Mouse (Mus musculus) central nervous system, embryonic 18 days (tissue): ENCODE results near the gene Impg2. TPM values are rescaled to one million over a fixed set of nuclear protein-coding genes. Genes with fewer than 3 reads are reported as not detected.

Source experiments
- polyA plus RNA-seq: library from polyadenylated mRNA; depleted of rRNA; stranded (reverse); fragments of >200 nt; gene quantifications from 2 replicates; pipeline ENCODE4 v1.2.3, GENCODE M21; 2012; rRNA removed

Impg2 gene
- polyA plus RNA-seq = 0.87 and 1.0 TPM in 2 replicates

GRCm38 (mm10) chr16:56204051-56204450 lies at the start of gene Impg2:
TSS of gene Impg2 (plus strand) at chr16:56204313.

Other genes starting within 250 kb of the Impg2 start
- 656 and 665 TPM in 2 replicates for gene Rpl24, start 238.0 kb upstream of the Impg2 start, polyA plus RNA-seq
- gene Zbtb11, start 230.4 kb upstream of the Impg2 start, polyA plus RNA-seq = 17.1 and 19.3 TPM in 2 replicates
- gene Pcnp, start 174.6 kb upstream of the Impg2 start, polyA plus RNA-seq = 88.4 and 95.0 TPM in 2 replicates
- gene Trmt10c, start 166.5 kb upstream of the Impg2 start, polyA plus RNA-seq = 7.9 and 9.0 TPM in 2 replicates
- 38.3 and 38.8 TPM in 2 replicates for gene Senp7, start 156.0 kb upstream of the Impg2 start, polyA plus RNA-seq